Mouse (Mus musculus) adrenal gland, adult (tissue): ENCODE data around the gene Nobox.

Experiments used
- DNase-seq, 2 experiments: peaks; one replicate each; pipeline ENCODE4 v3.0.0; 2022 to 2023; ENCODE audit warnings: low spot score in 1 of 2; ENCODE audit not compliant: inconsistent age in 2 of 2

Nobox gene

DNA sequence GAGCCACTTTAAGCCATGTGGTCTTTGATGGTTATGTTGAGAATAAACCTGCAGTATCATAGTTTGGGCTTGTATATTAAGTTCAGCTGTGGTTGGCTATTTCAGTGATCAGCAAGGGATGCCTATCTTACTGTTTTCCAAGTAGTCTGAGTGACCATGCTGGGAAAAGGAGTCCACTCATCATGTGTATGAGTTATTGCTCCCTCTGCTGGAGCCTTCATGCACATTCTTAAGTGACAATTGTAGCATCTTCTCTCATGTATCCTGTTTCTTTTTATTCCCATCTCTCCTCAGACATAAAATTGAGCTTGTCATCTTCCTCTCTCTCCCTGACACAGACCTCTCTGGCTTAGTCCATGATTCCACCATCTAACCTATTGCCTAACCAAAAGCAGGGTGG is 31.1 kb downstream of the Nobox start:
- peak in 1 of 2 experiments; percentile 55 for DNase-seq

DNA sequence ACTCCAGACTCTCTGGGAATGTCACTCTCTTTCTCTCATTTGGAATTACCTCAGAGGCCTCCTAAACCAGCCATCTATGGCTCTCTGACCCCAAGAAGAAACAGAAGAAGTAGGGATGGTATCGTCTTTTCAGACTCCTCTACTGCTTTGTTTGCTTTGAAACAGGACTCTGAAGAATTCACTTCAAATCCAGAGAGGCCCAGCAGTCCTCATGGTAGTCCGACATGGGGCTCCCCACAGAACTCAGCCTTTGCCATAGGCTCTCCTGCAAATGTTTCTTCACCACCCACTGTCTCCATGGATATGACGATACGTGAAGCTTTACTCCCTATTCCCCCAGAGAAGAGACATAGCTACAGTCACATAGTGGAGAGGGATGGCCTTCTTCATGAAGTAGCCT is 35.2 kb downstream of the Nobox start:
- no peak for DNase-seq

DNA sequence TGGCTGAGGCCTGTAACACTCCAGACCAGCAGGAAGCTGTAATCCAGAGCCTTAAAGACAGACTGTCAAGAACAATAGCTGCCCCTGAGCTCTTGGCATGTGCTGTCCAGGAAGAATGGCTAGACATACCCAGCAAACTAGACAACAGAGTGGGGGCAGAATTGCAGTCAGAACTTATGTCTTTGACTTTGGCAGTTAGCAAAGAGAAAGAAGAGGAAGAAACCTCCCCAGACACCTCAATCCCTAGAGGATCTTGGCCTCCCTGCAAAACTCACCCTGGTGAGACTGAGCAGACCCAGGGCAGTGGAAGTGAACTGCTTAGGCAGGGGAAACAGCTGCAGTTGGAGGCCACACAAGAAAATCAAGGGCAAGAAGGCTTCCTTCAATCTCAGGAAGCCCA is 36.8 kb downstream of the Nobox start:
- DNase-seq: peak in 1 of 2 experiments; percentile 43

DNA sequence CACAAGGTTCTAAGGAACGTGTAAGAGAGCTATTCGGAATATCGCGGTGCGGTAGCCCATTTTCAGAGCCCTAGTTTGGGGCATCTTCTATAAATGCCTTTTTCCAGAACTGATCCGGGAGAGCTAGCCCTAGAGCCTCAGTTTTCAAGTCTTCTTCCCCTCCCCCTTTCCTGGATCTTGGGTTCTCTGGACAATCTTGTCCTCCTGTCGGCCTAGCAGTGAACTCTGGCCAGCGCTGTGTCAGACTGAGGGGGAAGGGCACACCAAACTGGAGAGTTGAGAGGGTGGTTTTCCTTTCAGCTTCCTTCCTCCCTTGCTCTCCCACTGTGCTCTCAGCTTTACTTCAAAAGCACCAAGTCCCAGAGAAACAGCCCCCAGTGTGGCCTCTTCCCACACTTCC is 43.0 kb downstream of the Nobox start:
- DNase-seq: peak; percentile 44 to 75

DNA sequence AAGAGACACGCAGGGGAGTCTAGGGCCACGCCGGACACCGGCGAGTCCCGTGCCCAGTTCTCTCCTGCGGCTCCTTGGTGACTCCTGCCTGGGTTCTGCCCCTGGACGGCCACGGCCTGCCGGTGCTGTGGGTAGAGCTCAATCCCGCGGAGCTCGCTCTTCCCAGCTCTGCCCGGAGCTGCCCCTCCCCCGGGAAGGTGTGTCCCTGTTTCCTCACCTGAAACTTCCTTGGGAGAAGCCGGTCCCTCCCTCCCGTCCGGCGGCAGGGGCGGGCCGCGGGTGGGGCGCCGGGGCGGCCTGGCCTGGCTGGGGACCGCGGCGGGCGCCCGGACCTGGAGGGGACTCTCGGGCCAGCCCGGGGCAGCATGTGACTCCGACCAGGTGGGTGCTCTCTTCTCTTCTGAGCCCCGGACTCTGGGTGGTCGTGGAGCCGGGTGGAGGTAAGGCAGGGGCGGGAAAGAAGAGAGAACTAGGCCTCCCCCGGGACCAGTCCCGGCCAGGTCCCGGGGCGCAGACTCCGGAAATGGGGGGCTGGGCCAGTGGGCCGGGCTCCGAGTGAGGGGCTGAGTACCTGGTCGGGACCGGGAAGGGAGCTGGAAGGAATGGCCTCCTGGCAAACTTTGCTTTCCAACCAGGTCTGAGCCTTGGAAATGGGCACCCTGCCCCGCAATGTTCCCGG is 43.9 kb downstream of the Nobox start, which contains the start of gene Arhgef5:
Gene Arhgef5 (plus strand): TSS at position 220 of the 679 bp plus-strand sequence.
- peak; percentile 72 to 89 for DNase-seq

DNA sequence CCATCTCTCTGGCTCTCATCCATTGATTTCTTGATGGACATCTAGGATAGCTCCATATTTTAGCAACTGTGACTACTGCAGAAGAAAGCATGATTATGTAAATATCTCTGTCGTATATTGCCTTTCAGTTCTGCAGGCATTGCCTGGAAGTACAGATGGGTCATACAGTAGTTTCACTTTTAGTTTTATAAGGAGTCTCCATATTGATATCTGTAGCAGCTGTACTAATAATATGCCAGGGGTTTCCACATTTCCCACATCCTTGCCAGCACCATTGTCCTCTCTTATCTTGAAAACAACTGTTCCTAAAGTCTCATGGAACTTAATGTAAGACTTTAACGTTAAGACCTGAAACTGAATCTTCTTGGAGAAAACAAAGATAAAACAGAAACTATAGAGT is 48.6 kb downstream of the Nobox start:
- DNase-seq: no peak

DNA sequence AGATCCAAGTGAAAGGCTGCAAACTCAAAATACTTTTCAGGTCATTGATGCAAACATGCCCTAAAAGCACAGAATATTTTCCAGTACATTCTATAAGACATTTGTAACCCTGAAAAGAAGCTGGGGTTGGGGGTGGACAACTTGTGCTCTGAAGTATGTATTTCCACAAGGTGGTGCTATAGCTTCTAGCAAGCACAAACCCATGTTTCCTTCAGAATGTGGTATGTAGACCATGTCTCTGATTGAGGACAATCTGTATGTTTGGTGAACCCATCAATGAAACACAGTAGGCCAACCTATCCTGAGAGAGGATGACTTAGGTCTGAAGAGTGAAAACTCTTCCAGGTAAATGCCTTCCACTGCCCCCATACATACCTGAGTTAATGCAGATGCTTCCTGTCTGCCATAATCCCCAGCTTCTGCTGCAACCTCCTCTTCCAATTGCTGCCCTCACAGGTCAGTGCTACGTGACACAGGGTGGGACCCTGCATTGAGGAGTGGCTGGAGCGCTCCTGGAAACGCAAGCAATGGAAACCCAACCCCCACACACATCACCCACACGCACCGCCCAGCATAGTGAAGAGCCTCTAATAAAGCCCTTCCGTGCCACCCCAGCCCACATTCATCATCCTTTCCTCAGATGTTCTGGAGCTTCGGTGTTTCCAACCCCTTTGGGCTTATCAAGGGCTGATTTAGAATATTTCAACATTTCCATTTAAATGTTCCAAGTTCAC is 55.0 kb downstream of the Nobox start:
- DNase-seq: peak in 1 of 2 experiments; percentile 64
